Comparison of ENCODE assay signal across 23 mouse cellular contexts in genomic region chr1:60762451-60762850, GRCm38 (mm10).
"Had no signal": no experiment of that assay in that cellular context is flagged by ENCODE, and none has a peak within 500 bp of the region (broad histone marks: within the 10 kb centered on the region; RNA-seq: fewer than 3 reads in every experiment).

No protein-coding gene starts in this region.

- H3K4me1 ChIP-seq: heart, embryonic 10.5 days; heart, embryonic 13.5 days; heart, embryonic 15.5 days; hindbrain, embryonic 13.5 days; hindbrain, embryonic 15.5 days; kidney, embryonic 15.5 days; limb, embryonic 13.5 days; limb, embryonic 15.5 days; liver, embryonic 12.5 days had no signal

- H3K36me3 ChIP-seq: heart, embryonic 10.5 days; heart, embryonic 13.5 days; heart, embryonic 15.5 days; hindbrain, embryonic 13.5 days; hindbrain, embryonic 15.5 days; kidney, embryonic 15.5 days; limb, embryonic 13.5 days; limb, embryonic 15.5 days; liver, embryonic 12.5 days had no signal

- H3K4me2 ChIP-seq: hindbrain, embryonic 13.5 days; hindbrain, embryonic 15.5 days; kidney, embryonic 15.5 days; limb, embryonic 13.5 days; limb, embryonic 15.5 days; liver, embryonic 12.5 days had no signal

- H3K9ac ChIP-seq: heart, embryonic 13.5 days; heart, embryonic 15.5 days; hindbrain, embryonic 13.5 days; hindbrain, embryonic 15.5 days; kidney, embryonic 15.5 days; limb, embryonic 13.5 days; limb, embryonic 15.5 days; liver, embryonic 12.5 days had no signal

- H3K27me3 ChIP-seq: heart, embryonic 13.5 days; heart, embryonic 15.5 days; hindbrain, embryonic 13.5 days; hindbrain, embryonic 15.5 days; kidney, embryonic 15.5 days; limb, embryonic 13.5 days; limb, embryonic 15.5 days; liver, embryonic 12.5 days had no signal

- H3K4me3 ChIP-seq: heart, embryonic 10.5 days; heart, embryonic 15.5 days; hindbrain, embryonic 13.5 days; hindbrain, embryonic 15.5 days; kidney, embryonic 15.5 days; limb, embryonic 13.5 days; limb, embryonic 15.5 days; liver, embryonic 12.5 days had no signal

- H3K9me3 ChIP-seq: heart, embryonic 10.5 days; heart, embryonic 13.5 days; heart, embryonic 15.5 days; hindbrain, embryonic 13.5 days; hindbrain, embryonic 15.5 days; kidney, embryonic 15.5 days; limb, embryonic 13.5 days; limb, embryonic 15.5 days; liver, embryonic 12.5 days had no signal

- ATAC-seq: hindbrain, postnatal 0 days; intestine, embryonic 16.5 days; liver, embryonic 12.5 days had no signal

- DNase-seq: gastrocnemius, postnatal 14 days; gastrocnemius, postnatal 36 days; heart, postnatal 14 days; kidney, adult 11 months; kidney, adult 2 months; kidney, adult 9 months; kidney, postnatal 14 days; kidney, postnatal 36 days; layer of hippocampus, adult 9-11 months; layer of hippocampus, postnatal 36 days; left cerebral cortex, postnatal 4 days had no signal

- H3K27ac ChIP-seq: heart, embryonic 10.5 days; heart, embryonic 13.5 days; heart, embryonic 15.5 days; hindbrain, embryonic 13.5 days; hindbrain, embryonic 15.5 days; hindbrain, postnatal 0 days; kidney, embryonic 15.5 days; kidney, postnatal 0 days; limb, embryonic 13.5 days; limb, embryonic 15.5 days; liver, embryonic 12.5 days had no signal
